Mouse (Mus musculus) heart, embryonic 11.5 days (tissue): ENCODE results near the gene Cenpo. TPM values are rescaled to one million over a fixed set of nuclear protein-coding genes. Genes with fewer than 3 reads are reported as not detected.
"Not testable (repeated sequence)": the region's sequence is repeated elsewhere in the genome, so short reads cannot be mapped to it uniquely, and the experiment has no call there.

Experiments
- ATAC-seq: fragments of 200-750 bp; cut with Nextera tagmentation; replicated peaks from 2 replicates; pipeline ENCODE4 v1.8.0; 2017; ENCODE audit warnings: moderate library complexity; ENCODE audit not compliant: insufficient number of reproducible peaks, low FRiP score, low TSS enrichment
- H3K27ac ChIP-seq: fragments of 300-500 bp; sonication (generic); 2 replicates; pipeline ENCODE4 v1.5.1; 2014; ENCODE audit warnings: mild to moderate bottlenecking, low read depth, low read length
- H3K27me3 ChIP-seq: fragments of 300-500 bp; sonication (generic); 2 replicates; pipeline ENCODE4 v1.6.1; 2014; ENCODE audit warnings: mild to moderate bottlenecking, low read length, mixed read lengths; ENCODE audit not compliant: control insufficient read depth, insufficient read depth
- H3K36me3 ChIP-seq: fragments of 300-500 bp; sonication (generic); 2 replicates; pipeline ENCODE4 v1.6.1; 2014; ENCODE audit warnings: mild to moderate bottlenecking, low read length, moderate library complexity, mixed read lengths; ENCODE audit not compliant: control insufficient read depth, insufficient read depth
- H3K4me1 ChIP-seq: fragments of 300-500 bp; sonication (generic); 2 replicates; pipeline ENCODE4 v1.6.1; 2014; ENCODE audit warnings: low read length; ENCODE audit not compliant: control insufficient read depth, insufficient read depth
- H3K4me2 ChIP-seq: fragments of 300-500 bp; sonication (generic); 2 replicates; pipeline ENCODE4 v1.6.1; 2014; ENCODE audit warnings: mild to moderate bottlenecking, moderate library complexity
- H3K4me3 ChIP-seq: fragments of 300-500 bp; sonication (generic); 2 replicates; pipeline ENCODE4 v1.5.1; 2014; ENCODE audit warnings: low read depth, low read length
- H3K9ac ChIP-seq: fragments of 300-500 bp; sonication (generic); 2 replicates; pipeline ENCODE4 v1.6.1; 2014; ENCODE audit warnings: mild to moderate bottlenecking, low read depth, low read length, moderate library complexity
- H3K9me3 ChIP-seq: fragments of 300-500 bp; sonication (generic); replicated peaks from 2 replicates; pipeline ENCODE4 v1.6.1; 2016; ENCODE audit warnings: low read length; ENCODE audit not compliant: control insufficient read depth
- WGBS: fragments of 180-500 bp; shearing (Covaris S2); extraction: QIAGEN DNeasy Blood & Tissue Kit; methylation state at CpG from one replicate; pipeline ENCODE4 v1.1.7; 2014; ENCODE audit not compliant: insufficient replicate concordance; 5-methylcytosine and 5-hydroxymethylcytosine counted together
- polyA plus RNA-seq: library from polyadenylated mRNA; unstranded; fragments of >200 nt; fragmentation: Nextera tagmentation; extraction: Ambion mirVana; gene quantifications from 2 replicates; pipeline ENCODE4 v1.2.1, GENCODE M21; 2014

Gene Cenpo
- polyA plus RNA-seq, 1 experiment from 2014 or later = 9.0 TPM

DNA sequence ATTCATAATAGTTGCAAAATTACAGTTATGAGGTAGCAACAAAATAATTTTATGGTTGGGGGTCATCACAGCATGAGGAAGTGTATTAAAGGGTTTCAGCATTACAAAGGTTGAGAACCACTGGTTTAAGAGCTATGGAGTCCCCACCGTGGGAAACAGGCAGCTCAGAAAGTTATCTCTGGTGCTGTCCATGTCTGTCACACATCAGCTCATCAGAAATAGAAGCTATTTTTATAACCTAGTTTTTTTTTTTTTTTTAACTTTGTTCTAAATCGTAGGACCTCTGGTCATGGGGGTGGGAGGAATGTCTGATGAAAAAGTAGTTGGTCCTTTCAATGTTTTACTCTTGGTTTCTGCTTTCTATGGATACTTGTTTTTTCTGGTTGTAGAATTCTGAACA, 9.7 kb upstream of the Cenpo start:
- H3K9ac ChIP-seq = no peak overlapping the region
- no peak overlapping the region for H3K4me3 ChIP-seq
- no peak for ATAC-seq
- H3K36me3 ChIP-seq = no peaks in the 10 kb centered on the region; the same call in 1 of the 2 replicates
- H3K4me1 ChIP-seq = 0 out of 2 replicates have a peak, but pooled peaks cover 3% of the 10 kb centered on the region
- WGBS = 56% methylated on average over 2 of the region's 2 CpGs
- no peaks in the 10 kb centered on the region for H3K9me3 ChIP-seq
- H3K4me2 ChIP-seq = no peak overlapping the region
- H3K27me3 ChIP-seq = no peaks in the 10 kb centered on the region
- no peak overlapping the region for H3K27ac ChIP-seq

DNA sequence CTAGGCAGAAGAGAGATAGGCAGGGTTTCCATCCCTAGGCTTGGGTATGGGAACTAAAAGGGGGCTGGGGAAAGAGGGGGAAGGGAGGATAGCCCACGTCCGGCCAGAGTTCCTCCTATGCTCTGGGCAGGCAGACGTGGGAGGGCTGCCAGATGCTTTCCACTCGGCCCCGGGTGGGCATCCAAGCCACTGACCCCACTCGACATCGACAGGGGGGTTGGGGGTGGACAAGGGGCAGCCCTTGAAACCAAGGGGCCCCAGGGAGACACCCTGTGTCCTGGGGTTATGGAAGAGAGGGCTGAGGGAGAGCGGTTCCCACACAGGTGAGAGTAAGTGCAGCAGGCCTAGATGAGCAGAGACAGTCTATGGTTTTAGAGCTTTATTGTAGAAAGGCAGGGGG, 6.2 kb upstream of the Cenpo start:
- ATAC-seq = not testable (repeated sequence)
- H3K27ac ChIP-seq = peak overlapping the region; percentile 54; the same call in 1 of the 2 replicates
- 58% methylated on average over 8 of the region's 8 CpGs for WGBS

DNA sequence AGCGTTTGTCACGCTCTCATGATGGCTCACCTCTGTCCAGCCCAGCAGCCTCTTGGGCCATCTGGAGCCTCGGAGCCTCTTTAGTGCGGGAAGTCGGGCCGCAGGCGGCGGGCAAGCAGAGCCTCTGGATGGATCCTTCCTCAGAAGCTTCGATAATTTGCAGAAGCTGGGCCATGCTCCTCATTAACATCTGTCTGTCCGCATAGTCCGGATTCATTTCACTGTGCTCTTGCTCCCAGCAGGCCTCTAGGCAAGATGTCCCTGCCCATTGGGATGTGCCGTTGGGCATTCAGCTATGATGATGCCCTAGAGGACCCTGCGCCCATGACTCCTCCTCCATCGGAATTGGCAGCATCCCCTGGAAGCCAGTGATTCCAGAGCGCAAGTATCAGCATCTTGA, 3.4 kb upstream of the Cenpo start:
- 92% methylated on average over 15 of the region's 15 CpGs for WGBS
- Histone ChIP-seq H3K27me3 (no peaks in the 10 kb centered on the region), H3K9ac (no peak overlapping the region), H3K9me3 (no peaks in the 10 kb centered on the region), H3K4me1 (peaks cover 8% of the 10 kb centered on the region), H3K27ac (no peak overlapping the region), H3K4me2 (no peak overlapping the region), H3K36me3 (peaks cover 6% of the 10 kb centered on the region; the same call in 1 of the 2 replicates), H3K4me3 (no peak overlapping the region)
- no peak for ATAC-seq

More for the DNA sequence above, 6.2 kb upstream of the Cenpo start:
- not testable (repeated sequence) for H3K4me2 ChIP-seq, H3K4me1 ChIP-seq, H3K4me3 ChIP-seq, H3K27me3 ChIP-seq, H3K36me3 ChIP-seq, H3K9ac ChIP-seq, H3K9me3 ChIP-seq

DNA sequence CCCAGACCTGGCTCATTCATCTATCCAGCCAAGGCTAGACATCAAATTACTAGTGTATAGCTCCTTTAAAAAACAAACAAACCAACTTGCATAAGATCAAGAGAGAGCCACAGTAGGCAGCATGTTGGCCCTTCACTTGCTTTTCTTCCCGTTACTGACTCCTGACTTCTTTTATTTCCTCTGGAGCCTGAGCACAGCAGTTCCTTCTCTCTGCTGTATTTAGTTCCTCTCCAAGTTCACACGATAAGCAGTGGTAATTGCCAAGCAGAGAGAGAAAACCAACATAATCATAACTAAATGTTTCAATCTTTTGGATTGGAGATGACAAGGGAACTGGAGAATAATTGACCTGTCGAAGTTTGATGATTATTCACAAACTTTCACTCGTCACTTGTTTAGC, 1.3 kb downstream of the Cenpo start:
- Histone ChIP-seq H3K36me3 (peaks cover 3% of the 10 kb centered on the region), H3K9me3 (no peaks in the 10 kb centered on the region), H3K4me2 (peak overlapping the region; percentile 77), H3K9ac (no peak overlapping the region), H3K27me3 (no peaks in the 10 kb centered on the region), H3K4me3 (peak overlapping the region; percentile 68), H3K27ac (no peak overlapping the region), H3K4me1 (peaks cover 5% of the 10 kb centered on the region)
- WGBS = 54% methylated on average over 4 of the region's 4 CpGs
- ATAC-seq = no peak

DNA sequence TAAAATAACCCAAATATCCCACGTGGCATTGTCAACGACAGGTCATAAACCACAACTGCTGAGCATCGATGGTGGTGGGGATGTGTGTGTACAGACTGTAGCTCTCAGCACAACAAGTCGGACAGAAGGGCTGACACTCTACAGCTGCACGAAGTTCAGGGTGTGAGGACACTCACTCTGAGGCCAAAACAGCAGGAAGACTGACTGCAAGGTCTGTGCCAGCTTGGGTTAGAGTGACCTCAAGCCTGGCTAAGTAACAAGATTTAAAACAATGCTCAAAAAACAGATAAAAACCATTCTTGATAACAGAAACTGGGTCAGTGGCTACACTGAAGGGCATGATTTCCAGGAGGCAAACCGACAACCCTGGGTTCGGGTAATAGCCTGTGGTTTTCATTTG, 3.9 kb downstream of the Cenpo start:
- Histone ChIP-seq H3K9ac (no peak overlapping the region), H3K4me1 (peaks cover 5% of the 10 kb centered on the region), H3K27me3 (no peaks in the 10 kb centered on the region), H3K27ac (no peak overlapping the region), H3K9me3 (no peaks in the 10 kb centered on the region), H3K4me2 (no peak overlapping the region), H3K4me3 (no peak overlapping the region), H3K36me3 (peaks cover 17% of the 10 kb centered on the region)
- 88% methylated on average over 7 of the region's 7 CpGs for WGBS
- no peak for ATAC-seq

DNA sequence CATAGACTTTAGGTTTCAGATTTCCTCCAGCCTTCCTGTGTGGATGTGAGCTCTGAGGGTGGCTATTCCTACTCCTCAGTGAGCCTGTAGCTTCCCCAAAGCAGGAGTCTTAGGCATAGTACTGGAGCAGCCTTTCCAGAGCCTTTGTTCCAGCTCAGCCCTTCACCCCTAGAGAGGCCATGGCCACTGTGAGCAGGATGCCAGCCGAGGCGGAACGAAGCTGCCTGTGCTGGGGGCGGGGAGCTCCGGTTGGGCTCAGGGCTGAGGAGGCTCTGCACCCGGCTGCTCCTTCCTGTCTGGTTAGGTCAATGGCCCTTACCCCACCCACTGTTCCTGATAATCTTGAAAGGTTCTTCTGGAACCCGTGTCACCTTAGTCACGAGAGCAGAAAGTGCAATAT, 21.2 kb downstream of the Cenpo start:
- Histone ChIP-seq H3K4me3 (no peak overlapping the region), H3K4me1 (no peaks in the 10 kb centered on the region), H3K27ac (no peak overlapping the region), H3K9ac (no peak overlapping the region), H3K4me2 (no peak overlapping the region), H3K36me3 (peaks cover 16% of the 10 kb centered on the region), H3K9me3 (no peaks in the 10 kb centered on the region), H3K27me3 (no peaks in the 10 kb centered on the region)
- no peak; the same call in 1 of the 2 replicates for ATAC-seq
- 68% methylated on average over 8 of the region's 8 CpGs for WGBS

DNA sequence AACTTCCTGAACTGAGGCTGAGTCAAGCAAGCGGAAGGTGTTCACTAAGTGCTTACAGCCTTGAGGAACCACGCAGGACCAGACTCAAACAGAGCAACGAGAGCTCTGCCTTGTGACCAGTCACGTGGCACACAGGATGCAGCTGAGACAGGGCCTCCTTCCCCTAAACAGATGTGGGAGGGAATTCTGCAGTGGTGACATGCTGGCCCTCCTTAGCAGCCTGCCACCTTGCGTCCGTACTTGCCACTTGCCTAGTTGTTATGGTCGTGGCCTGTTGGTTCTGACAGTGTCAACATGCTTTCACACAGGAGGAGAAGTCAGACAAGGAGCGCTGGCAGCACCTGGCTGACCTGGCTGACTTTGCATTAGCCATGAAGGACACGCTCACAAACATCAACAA, 22.9 kb downstream of the Cenpo start:
- Histone ChIP-seq H3K27me3 (no peaks in the 10 kb centered on the region), H3K4me3 (no peak overlapping the region), H3K9ac (no peak overlapping the region), H3K4me1 (no peaks in the 10 kb centered on the region), H3K4me2 (no peak overlapping the region), H3K27ac (no peak overlapping the region), H3K36me3 (peaks cover 17% of the 10 kb centered on the region), H3K9me3 (no peaks in the 10 kb centered on the region)
- 88% methylated on average over 9 of the region's 9 CpGs for WGBS
- ATAC-seq = no peak

DNA sequence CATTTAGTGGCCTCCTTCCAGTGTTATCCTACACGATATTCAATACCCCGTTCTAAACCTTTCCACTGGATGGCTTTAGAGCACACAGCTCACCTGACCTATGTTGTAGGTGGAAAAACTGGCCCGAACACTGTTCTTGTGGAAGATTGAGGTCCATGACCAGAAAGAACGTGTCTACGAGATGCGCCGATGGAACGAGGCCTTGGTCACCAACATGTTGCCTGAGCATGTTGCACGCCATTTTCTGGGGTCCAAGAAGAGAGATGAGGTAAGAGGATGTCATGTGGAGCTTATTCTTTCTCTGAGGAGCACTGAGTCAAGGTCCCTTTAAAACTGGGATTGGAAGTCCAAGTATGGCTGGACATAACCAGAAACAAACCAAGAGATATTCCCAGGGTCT, 24.9 kb downstream of the Cenpo start:
- ATAC-seq = no peak
- WGBS = 90% methylated on average over 9 of the region's 9 CpGs
- H3K4me2 ChIP-seq = no peak overlapping the region
- H3K36me3 ChIP-seq = peaks cover 18% of the 10 kb centered on the region
- H3K27me3 ChIP-seq = no peaks in the 10 kb centered on the region
- no peaks in the 10 kb centered on the region for H3K9me3 ChIP-seq
- no peaks in the 10 kb centered on the region for H3K4me1 ChIP-seq
- no peak overlapping the region for H3K4me3 ChIP-seq
- no peak overlapping the region for H3K27ac ChIP-seq
- no peak overlapping the region for H3K9ac ChIP-seq

DNA sequence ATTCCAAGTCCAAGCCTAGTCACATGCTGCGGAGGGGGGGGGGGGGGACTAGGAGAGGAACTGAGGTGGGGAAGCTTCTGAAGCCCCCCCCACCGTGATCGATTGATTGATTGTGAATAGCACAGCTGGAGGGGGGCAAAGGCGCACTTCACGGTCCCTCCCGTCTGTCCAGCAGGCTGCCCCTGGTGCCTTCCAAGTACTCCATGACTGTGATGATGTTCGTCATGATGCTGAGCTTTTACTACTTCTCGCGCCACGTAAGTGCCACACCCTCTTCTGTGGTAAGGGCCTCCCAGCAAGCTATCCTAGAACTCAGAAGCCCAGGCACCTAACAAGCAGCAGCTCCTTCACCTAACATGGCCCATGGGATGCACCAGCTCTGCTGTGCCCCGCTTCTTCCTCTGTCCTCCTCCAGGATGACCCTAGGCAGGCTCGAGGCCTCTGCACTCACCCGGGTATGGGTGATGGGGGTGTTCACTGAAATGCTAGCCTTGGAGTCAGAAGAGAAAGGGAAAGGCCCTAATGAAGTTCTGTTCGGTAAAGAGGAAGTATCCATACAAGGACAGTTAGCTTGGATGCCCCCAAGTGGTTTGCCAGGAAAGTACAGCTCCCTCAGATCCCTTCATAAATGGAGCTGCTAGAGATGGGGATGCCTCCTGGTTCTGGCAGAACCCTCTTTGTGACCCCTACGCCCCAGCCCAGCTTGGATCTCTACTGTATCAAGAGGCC, 25.5 kb downstream of the Cenpo start:
- 81% methylated on average over 15 of the region's 15 CpGs for WGBS
- Histone ChIP-seq H3K36me3 (peaks cover 15% of the 10 kb centered on the region; the same call in 1 of the 2 replicates), H3K4me3 (no peak overlapping the region), H3K4me1 (no peaks in the 10 kb centered on the region), H3K27me3 (no peaks in the 10 kb centered on the region), H3K9ac (no peak overlapping the region), H3K27ac (no peak overlapping the region), H3K4me2 (no peak overlapping the region), H3K9me3 (no peaks in the 10 kb centered on the region)
- no peak; the same call in 1 of the 2 replicates for ATAC-seq
